Mouse (Mus musculus): ENCODE results near the gene AW209491. TPM values are rescaled to one million over a fixed set of nuclear protein-coding genes. Genes with fewer than 3 reads are reported as not detected.

Gene AW209491
- polyA plus RNA-seq (2012; rRNA removed): 3.5 and 4.6 TPM in 2 replicates

GRCm38 (mm10) chr13:14629726-14630641 is at the start of gene AW209491:
AW209491 (plus strand) TSS chr13:14630154.
- peak; percentile 90 for DNase-seq (ENCODE audit: low read depth, low spot score)
- WGBS: 1% methylated on average over 29 of the region's 29 CpGs

GRCm38 (mm10) chr13:14580392-14580791 is 49.6 kb upstream of the AW209491 start:
- 75% methylated on average over 3 of the region's 3 CpGs for WGBS
- DNase-seq (ENCODE audit: low read depth, low spot score): no peak

- no peak for DNase-seq (ENCODE audit: low read depth, low spot score)
- WGBS: 87% methylated on average over 2 of the region's 2 CpGs
Observed at GRCm38 (mm10) chr13:14602744-14603143, 27.2 kb upstream of the AW209491 start.

- DNase-seq (ENCODE audit: low read depth, low spot score): no peak
Observed at GRCm38 (mm10) chr13:14607616-14608015, 22.3 kb upstream of the AW209491 start.

GRCm38 (mm10) chr13:14612463-14612862 is 17.5 kb upstream of the AW209491 start:
- 4% methylated on average over 10 of the region's 10 CpGs for WGBS
- DNase-seq (ENCODE audit: low read depth, low spot score): no peak

GRCm38 (mm10) chr13:14612926-14613529 is 16.9 kb upstream of the AW209491 start, which contains the start of the genes Mrpl32 and Psma2:
Mrpl32 (minus strand) TSS chr13:14613165.
Psma2 (plus strand) TSS chr13:14613240.
- WGBS: under 1% methylated on average over 42 of the region's 42 CpGs
- peak; percentile 94 for DNase-seq (ENCODE audit: low read depth, low spot score)

GRCm38 (mm10) chr13:14613553-14613952 is 16.4 kb upstream of the AW209491 start:
- 0% methylated on average over 9 of the region's 9 CpGs for WGBS
- no peak for DNase-seq (ENCODE audit: low read depth, low spot score)

- 11% methylated on average over 2 of the region's 2 CpGs for WGBS
- DNase-seq (ENCODE audit: low read depth, low spot score): peak; percentile 42
Observed at GRCm38 (mm10) chr13:14618724-14619123, 11.2 kb upstream of the AW209491 start.

- DNase-seq (ENCODE audit: low read depth, low spot score): no peak
- WGBS: 20% methylated on average over 1 of the region's 1 CpGs
Observed at GRCm38 (mm10) chr13:14639998-14640397, 10.0 kb downstream of the AW209491 start.

- 17% methylated on average over 1 of the region's 1 CpGs for WGBS
- no peak for DNase-seq (ENCODE audit: low read depth, low spot score)
Observed at GRCm38 (mm10) chr13:14649301-14649700, 19.3 kb downstream of the AW209491 start.

- DNase-seq (ENCODE audit: low read depth, low spot score): no peak
- 67% methylated on average over 4 of the region's 4 CpGs for WGBS
Observed at GRCm38 (mm10) chr13:14667107-14667506, 37.2 kb downstream of the AW209491 start.

GRCm38 (mm10) chr13:14670342-14670741 is 40.4 kb downstream of the AW209491 start:
- DNase-seq (ENCODE audit: low read depth, low spot score): no peak
- 23% methylated on average over 2 of the region's 2 CpGs for WGBS

Other genes starting within 250 kb of the AW209491 start
- gene Hecw1, start 106.9 kb upstream of the AW209491 start, polyA plus RNA-seq (2012; rRNA removed): 0.02 and 0.03 TPM in 2 replicates
- gene Mrpl32, start 17.0 kb upstream of the AW209491 start, polyA plus RNA-seq (2012; rRNA removed): 5.3 and 6.9 TPM in 2 replicates
- 51.1 and 51.7 TPM in 2 replicates for gene Psma2, start 16.9 kb upstream of the AW209491 start, polyA plus RNA-seq (2012; rRNA removed)

Measured in large intestine, adult 2 months (tissue).